Mouse (Mus musculus) c-Kit-positive CD71-positive TER-119-positive erythroid progenitor cells, embryonic 14.5 days (primary cell): ENCODE measurements around the gene Itpr1.
A peak's percentile ranks its signal among the peaks of the same experiment; 100 is the strongest.

Source experiments
- DNase-seq: peaks from one replicate; pipeline ENCODE4 v3.0.0-alpha.2; 2013; ENCODE audit warnings: low spot score

The Itpr1 gene

DNA sequence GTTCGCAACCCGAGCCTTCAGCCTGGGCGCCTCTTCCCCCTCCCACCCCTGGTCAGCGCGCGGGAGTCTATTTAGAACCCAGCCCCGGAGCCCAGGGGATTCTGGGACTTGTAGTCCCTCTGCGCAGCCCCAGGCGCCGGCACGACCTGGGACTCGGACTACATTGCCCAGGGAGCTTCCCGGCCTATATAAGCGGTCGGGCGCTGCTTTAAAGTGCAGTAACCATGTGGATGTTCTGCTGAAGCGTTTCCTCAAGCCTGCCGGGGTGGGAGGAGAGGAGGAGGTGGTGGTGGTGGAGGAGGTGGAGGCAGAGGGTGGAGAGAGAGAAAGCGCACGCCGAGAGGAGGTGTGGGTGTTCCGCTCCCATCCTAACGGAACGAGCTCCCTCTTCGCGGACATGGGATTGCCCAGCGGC lies at the start of gene Itpr1:
TSS of gene Itpr1 (plus strand) at position 216 of the 415 bp plus-strand sequence.
- DNase-seq, result peak; percentile 96

DNA sequence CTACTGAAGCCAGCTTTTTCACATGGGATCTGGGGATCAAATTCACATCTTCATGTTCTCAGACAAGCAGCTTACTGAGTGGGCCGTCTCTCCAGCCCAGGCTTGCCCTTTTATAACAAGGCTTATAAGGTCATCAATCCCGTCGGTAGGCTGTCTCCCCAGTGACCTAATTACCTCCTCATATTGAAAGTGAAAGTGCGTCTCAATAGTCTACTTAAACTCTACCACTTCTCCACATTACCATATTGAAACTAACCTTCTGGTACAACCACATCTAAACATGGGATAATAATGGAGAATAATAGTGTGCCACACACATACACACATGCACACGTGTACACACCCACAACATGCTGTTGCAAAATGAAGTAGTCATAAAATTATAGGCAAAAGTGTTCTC lies 48.0 kb upstream of the Itpr1 start:
- no peak for DNase-seq

DNA sequence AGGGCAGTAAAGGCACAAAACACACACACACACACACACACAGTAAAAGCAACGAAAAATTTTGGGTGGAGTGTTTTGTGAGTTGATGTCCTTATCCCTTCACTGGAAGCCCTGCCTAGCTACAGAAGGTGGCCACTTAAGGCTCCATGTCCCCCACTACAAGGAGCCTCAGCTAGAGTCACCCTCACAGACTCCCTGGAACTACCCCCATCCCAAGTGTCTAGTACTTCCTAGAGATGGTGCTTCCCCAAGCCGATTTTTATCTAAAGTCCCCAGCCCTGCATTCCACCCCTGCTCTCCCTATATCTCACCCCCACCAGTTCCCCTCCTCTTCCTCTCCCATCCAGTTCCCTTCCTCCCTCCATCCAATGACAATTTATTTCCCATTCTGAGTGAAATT lies 47.3 kb upstream of the Itpr1 start:
- DNase-seq, result no peak

DNA sequence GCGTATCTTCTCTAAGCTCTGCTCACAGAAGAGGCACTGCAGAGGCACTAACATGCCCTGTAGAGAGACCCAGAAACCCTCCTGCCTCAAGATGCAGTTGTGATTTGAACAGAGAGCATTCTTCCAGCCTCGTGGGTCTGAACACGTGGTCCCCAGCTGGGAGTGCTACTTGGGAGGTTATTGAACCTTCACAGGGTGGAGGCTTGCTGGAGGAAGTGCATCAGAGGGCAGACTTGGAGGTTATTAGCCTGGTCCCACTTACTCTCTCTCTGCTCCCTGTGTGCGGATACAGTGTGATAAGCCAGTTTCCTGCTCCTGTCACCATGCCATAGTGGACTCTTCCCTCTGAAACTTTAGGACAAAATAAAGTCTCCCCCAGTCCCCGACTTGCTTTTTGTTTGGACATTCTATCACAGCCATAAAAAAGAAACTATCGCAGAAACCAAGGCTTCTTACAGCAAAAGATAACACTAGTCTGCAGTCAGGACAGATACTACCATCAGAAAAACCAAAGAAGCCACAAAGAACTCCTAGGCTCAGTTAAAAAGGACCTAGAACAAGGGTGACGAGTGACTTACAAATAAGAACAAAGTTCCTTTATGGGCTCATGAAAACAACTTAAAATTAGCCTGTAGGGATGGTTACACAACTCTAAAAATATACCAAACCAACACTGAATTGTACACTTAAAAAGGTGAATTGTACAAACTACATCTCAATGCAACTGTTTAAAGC lies 44.8 kb upstream of the Itpr1 start:
- DNase-seq, result no peak

DNA sequence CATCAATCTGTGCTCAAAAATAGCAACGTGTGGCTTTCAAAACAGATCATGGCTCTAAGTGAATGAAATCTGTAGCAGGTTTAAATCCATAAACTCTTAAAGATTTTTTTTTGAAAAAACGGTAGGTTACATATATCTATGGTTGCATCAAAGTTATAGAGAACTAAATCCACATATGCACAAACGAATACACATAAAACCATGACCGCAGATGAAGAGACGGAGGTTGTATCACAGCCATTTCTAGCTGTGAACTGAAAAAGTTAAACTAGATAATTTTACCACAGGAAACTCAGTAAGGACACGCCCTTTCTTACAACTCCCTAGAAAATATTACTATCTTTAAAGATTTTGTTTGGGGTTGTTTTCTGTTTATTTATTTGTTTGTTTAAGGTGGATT lies 44.2 kb upstream of the Itpr1 start:
- DNase-seq, result no peak

DNA sequence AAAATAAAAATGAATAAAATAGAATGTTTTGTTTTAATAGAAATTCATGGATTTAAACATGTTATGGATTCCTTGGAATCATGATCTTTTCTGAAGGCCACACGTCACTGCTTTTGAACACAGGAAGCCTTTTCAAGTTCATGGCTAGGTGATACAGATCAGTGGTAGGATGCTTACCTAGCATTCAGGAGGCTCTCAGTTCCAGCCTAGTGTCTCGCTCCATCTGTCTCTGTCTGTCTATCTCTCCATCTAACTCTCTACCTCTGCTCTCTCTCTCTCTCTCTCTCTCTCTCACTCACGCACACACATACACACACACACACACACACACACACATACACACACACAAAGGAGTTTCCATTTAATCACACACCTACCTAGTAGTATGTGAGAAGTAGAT lies 43.4 kb upstream of the Itpr1 start:
- no peak for DNase-seq

DNA sequence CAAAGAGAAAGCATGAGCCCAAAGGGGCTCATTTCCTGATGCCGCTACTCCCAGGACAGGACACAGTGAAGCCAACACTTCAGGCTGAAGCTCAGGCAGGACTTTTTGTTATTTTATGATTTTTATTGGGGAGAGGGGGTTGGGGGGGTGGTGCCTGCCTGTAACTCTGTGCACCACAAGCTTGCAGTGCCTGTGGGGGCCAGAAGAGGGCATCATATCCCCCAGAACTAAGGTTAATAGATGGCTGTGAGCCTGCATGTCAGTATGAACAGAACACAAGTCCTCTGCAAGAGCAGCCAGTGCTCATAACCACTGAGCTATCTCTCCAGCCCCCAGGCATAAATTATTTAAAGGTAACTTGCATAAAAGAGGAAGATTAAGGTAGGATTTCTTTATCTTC lies 40.7 kb upstream of the Itpr1 start:
- DNase-seq, result no peak

DNA sequence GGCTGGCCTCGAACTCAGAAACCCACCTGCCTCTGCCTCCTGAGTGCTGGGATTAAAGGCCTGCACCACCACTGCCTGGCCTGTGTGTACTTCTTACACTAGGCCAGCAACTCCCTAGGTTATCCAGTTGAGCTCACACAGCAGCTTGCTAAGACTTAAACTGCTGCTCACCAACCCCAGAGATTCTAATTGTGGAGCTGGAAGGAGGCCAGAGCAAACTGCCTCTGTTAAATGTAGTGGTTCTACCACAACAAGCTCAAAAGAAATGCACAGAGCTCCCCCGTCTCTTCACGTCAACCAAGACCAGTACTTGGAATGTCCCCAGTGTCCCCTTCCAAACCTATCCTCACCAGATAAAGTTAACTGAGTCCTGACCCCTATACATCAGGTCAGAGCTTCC lies 38.7 kb upstream of the Itpr1 start:
- no peak for DNase-seq

DNA sequence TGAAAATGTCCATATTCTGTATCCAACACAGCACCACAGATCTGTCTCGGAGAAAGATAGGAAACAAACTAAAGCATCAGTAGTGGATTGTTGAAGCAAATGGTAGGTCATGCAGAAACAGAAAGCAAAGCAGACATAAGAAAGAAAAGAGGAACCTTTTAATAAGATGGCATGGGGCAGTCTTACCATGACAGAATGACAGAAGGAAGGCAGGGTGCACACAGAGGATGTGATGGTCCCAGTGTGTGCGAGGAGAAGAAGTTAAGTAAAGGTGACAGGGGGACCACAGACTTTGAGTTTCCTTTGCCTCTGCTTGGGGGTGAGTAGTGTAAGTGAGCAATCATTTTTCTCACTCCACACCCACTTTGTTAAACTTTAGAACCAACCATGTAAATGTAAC lies 33.8 kb upstream of the Itpr1 start:
- DNase-seq, result no peak

DNA sequence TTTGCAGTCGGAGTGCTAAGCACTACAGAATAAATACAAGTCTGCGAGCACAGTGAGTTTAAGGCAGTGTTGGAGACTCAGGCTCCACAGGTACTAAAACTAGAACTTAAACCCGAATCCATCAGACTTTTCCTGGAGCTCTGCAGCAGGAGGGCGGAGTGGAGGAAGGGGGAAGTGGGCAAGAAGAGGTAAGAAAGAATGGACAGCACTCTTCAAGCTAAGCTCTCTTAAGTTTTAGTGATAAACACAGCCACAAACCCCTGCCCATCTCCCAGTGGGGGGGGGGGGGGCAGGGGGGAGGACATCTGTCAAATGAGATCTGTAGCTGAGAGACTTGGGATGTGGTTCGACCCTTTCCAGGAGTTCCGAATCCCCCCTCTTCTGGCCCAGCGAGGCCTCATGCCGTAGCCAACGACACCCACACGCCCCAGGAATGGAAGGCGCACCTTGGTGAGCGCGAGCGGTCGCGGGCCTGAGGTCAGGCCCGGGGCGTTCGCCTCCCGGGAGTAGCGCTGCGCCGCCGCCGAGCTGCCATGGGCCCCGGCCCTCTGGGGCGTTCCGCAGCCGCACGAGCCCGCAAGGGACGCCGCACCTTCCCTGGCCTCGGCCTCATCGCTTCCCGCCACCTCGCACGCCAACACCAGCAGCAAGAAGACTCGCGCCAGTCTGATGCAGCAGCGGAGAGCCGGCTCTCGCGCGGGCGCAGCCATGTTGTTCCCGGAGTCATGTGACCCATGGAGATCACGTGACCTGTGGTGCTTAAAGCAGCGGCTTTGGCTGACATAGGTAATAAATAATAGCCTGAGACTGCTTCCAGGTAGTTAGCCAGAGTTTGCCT lies 27.8 kb upstream of the Itpr1 start, which contains the start of gene Sumf1:
TSS of gene Sumf1 (minus strand) at position 736 of the 838 bp plus-strand sequence.
- peak; percentile 87 for DNase-seq

DNA sequence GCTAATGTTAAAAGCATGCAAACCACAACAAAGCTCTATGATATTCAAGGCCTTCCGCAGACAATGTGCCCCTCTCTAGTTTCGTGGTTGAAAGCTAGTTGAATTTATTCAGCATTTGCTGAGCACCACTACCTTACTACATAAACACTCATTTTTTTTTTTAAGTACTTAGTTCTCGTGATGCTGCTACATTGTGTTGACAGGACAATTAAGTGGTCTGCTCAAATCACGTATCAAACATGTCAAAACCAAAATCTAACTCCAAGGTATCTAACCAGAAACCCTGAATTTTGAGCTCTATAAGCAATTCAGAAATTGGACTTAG lies 27.2 kb upstream of the Itpr1 start:
- no peak for DNase-seq

DNA sequence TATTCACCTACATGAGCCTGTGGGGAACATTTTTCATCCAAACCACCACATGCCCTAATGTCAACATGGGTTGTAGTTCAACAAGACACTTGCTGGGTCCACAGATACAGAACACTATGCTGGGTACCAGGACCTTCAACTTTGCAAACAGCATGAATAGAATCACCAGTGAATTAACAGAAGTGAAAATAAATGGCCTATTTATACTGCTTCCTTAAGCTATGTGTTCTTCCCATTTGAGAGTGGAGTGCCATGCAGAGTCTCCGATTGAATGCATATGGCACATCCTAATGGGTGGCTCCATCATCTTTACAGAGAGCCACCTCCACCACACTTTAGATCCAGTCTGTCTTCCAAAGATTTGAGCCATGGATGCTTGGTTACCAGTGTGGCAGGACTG lies 22.2 kb upstream of the Itpr1 start:
- DNase-seq, result no peak

DNA sequence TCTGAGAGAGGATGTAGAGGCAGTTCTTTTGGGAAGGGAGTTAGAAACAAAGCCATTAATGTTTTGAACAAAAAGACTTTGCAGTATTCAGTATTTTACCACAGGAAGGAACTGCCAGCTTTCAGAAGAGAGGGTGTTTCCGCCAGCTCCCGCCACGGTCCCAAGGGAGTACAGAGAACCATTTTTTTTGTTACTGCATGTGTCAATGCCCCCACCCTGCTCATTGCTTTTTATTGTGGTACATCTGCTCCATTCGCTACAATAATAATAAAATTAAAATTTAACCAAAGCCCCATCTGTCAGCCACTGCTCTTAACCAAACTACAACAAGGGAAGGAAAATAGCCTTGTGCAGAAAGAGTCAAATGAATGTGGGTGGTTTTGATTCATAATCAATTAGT lies 20.3 kb upstream of the Itpr1 start:
- DNase-seq, result no peak

DNA sequence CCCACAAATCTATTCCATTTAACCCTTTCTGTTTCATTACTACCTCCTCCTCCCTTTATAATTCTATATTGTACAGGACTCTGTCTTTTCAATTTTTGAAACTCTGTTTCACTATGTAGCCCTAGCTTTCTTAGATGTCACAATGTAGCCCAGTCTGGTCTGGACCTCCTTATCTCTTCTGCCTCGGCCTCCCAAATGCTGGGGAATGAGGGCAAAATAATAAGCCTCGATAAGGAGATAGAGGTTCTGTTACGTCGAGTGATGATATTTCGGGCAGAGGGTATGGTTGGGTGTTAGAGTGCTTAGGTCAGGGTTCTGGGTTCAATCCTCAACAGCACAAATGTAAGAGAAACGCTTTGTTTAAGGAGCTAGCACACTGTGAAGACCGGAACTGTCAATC lies 16.2 kb upstream of the Itpr1 start:
- DNase-seq, result no peak

DNA sequence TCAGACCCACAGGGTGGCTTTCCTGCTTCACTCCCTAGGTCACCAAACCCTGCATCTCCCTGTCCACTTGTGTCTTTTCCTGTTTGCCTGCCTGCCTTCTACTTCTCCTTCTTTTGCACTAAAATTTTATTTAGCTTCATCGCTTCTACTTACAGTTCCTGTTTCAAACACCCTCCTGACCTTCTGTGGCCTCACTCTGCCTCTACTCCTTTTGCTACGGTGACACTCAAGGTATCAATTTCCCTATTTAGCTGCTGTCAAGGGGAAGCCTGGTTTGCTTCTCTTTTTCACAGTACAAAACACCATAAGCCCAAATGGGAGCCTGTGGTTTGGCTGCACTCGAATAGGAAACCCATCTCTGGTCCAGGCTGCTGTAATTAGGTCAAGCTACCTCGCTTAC lies 15.8 kb upstream of the Itpr1 start:
- DNase-seq, result no peak

DNA sequence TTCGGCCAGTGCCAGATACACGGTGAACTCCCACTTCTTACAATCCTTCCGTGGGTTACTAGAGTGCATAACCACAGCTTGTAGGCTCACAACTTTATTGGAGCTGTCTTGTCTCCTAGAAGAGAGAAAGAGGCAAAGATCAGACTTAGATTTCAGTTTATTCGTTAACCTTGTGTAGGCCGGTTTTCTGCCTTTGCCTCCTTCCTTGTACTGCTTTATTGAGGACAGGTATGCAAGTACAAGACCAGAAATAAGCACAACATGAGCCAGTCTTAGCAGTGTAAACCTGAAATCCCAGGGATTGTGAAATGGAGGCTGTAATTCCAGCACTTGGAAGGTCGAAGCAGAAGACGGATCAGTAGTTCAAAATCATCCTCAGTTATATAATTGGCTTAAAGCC lies 14.6 kb upstream of the Itpr1 start:
- DNase-seq, result no peak

DNA sequence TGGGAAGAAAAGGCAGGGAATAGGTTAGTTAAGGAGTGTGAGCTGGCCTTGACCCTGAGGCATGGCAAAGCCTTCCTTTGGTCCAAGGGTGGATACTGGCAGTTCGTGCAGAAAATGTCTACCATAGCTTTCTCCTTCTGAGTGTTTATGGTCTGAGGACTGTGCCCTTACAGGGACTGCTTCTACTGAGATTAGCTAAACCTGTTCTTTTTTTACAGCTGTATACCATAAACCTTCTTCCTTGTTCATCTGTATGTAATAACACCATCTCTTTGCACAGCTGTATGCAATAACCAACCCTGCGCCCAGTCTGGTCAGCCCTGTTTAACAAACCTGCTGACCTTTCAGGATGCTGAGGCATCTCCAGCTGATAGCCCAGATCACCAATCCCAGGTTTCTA lies 8.6 kb upstream of the Itpr1 start:
- DNase-seq, result no peak

DNA sequence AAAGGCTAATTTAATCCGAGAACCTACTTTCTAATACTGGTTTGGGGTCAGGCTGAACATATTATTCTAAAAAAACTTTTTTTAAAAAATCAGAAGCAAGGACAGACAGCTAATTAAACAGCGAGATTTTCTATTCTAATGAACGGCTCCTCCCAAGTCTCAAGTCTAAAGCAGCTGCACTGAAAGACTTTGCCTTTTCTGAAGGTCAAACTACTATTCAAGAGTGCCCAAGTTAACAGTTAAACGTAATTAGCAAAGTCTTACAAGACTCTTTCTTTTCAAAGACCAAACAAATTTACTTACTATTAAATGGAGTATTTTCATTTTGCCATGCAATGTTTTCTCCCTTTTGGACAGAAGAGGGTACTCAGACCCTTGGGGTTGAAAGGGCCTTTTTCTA lies 6.8 kb upstream of the Itpr1 start:
- DNase-seq, result no peak

DNA sequence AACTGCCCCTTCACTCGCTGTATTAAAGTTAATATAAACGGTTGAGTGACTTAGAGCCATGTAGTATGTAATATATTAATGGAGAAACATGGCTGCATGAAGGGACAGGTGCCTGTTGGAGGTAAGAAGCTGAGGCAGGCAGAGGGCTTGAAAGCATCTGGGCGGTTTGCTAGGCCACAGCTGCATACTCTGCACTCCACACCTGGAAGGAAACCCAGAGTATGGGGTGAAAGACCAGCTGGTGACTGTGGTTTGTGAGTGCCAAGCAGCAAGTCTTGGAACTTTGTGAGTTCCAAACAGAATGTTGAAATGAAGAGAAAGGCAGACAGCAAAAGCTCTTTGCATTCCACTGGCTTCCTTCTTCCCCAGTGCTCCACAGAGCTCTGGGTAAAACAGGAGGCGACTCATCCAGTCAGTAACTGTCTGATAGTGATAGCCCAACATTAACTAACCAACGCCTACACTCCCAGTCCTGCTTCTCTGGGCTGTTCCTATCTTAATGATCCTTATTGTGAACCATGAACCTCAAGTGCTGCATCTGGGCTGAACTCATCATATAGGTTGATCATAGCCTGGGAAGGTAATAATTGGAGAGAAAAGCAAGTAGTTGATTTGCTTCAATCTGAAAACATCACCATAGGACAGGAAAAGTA lies 5.9 kb upstream of the Itpr1 start:
- DNase-seq, result peak; percentile 56

DNA sequence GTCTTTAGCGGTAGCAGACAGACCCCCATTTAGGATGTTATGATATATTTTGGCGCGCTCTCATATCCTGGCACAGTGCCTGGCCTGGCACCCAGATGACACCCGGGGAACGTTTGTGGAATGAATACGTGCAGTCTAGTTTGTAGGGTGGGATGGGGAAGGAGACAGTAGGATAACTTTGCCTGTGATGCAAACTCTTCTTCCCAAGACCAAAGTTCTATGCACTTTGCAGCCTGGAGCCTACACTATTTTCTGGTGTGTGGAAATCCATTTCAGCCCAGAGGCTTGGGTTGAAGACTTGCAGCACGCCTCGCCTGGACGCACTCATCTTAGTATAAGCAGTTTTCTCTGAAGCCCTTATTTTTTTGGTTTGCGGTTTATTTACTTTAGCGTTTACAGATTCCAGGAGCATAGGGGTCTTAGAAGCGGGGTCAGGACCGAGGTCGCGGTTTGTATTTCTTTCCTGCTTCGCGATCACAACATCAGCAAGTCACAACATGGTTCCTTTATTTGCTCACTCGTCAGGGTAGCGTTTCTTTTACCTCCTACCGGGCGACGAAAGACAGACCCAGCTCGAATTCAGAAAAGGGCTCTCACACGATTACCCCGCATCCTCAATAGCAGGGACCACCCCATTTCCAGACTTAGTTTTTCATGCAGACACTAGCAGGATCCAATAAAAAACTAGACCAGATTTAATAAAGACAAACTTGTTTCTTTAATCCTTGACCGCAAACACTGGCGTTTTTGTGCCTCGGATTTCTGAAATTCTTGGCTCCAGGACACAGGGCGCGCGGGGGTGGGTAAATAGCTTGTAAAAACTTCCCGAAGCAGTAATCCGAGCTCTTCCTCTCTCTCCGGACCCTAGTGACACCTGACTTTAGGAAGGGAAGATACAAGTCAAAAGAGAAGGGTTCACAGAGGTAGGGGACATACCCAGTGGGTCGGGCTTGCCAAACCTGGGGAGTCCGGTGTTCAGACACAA lies 708 bp upstream of the Itpr1 start:
- no peak for DNase-seq

DNA sequence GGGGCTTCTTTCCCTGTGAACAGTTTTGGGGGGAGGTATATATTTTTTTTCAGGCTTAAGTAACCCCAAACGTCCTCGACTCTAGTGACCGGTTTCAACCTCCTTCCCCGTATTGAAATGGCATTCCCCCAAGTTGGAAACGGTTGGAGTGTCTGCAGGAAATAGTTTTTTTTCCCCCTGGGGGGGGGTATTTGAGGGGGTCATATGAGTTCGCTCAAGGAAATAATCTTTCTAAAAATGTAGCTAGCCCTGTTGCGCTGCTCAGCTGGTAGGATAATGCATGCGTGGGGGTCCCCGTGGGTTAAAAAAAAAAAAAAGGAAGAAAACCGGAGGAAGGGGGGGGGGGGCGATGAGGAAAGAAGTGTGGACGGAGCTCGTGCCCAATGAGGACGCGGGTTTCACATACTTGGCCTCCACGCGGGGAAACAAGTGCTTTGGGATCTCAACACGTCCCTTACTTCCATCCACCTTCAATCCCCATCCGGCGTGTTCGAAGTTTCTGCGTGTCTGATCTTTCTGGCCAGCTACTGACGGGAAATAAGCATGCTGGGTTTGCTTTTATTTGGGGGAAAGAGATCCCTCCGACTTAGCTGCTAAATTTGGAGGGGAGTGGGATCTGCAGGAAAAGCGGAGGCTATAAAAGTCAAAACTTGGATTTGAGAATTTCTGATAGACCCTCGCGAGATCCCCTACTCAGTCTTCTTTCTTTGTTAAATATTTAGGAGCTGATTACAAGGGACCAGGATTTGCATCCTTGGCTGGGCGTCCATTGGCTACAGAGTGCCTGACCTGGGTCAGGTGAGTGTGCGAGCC lies 791 bp downstream of the Itpr1 start:
- DNase-seq, result peak; percentile 14
